Mouse (Mus musculus): ENCODE measurements around the gene Plch1.

Plch1 gene

GRCm38 (mm10) chr3:63899309-63899695 lies at the start of gene Plch1:
Gene Plch1, minus strand, starts transcription at chr3:63899472.
- DNase-seq (ENCODE audit: low read depth, low spot score) = no peak

GRCm38 (mm10) chr3:63941204-63941850 lies 42.1 kb upstream of the Plch1 start:
- no peak for DNase-seq (ENCODE audit: low read depth, low spot score)

- DNase-seq (ENCODE audit: low read depth, low spot score) = no peak
Observed at GRCm38 (mm10) chr3:63938928-63939327, 39.7 kb upstream of the Plch1 start.

- DNase-seq (ENCODE audit: low read depth, low spot score) = peak; percentile 92
Observed at GRCm38 (mm10) chr3:63928878-63929859, 29.9 kb upstream of the Plch1 start, which contains the start of gene E130311K13Rik. Gene E130311K13Rik, minus strand, starts transcription at chr3:63929472.

GRCm38 (mm10) chr3:63919634-63920033 lies 20.4 kb upstream of the Plch1 start:
- DNase-seq (ENCODE audit: low read depth, low spot score) = peak; percentile 45

- DNase-seq (ENCODE audit: low read depth, low spot score) = no peak
Observed at GRCm38 (mm10) chr3:63910301-63910700, 11.0 kb upstream of the Plch1 start.

GRCm38 (mm10) chr3:63905241-63905640 lies 6.0 kb upstream of the Plch1 start:
- no peak for DNase-seq (ENCODE audit: low read depth, low spot score)

- DNase-seq (ENCODE audit: low read depth, low spot score) = no peak
Observed at GRCm38 (mm10) chr3:63904157-63904556, 4.9 kb upstream of the Plch1 start.

- no peak for DNase-seq (ENCODE audit: low read depth, low spot score)
Observed at GRCm38 (mm10) chr3:63900021-63900571, 824 bp upstream of the Plch1 start.

- no peak for DNase-seq (ENCODE audit: low read depth, low spot score)
Observed at GRCm38 (mm10) chr3:63898581-63899308, 527 bp downstream of the Plch1 start.

- no peak for DNase-seq (ENCODE audit: low read depth, low spot score)
Observed at GRCm38 (mm10) chr3:63897177-63897576, 2.1 kb downstream of the Plch1 start.

GRCm38 (mm10) chr3:63896303-63896702 lies 3.0 kb downstream of the Plch1 start:
- no peak for DNase-seq (ENCODE audit: low read depth, low spot score)

- no peak for DNase-seq (ENCODE audit: low read depth, low spot score)
Observed at GRCm38 (mm10) chr3:63895786-63896185, 3.5 kb downstream of the Plch1 start.

GRCm38 (mm10) chr3:63893677-63894076 lies 5.6 kb downstream of the Plch1 start:
- DNase-seq (ENCODE audit: low read depth, low spot score) = no peak

GRCm38 (mm10) chr3:63892154-63892553 lies 7.1 kb downstream of the Plch1 start:
- no peak for DNase-seq (ENCODE audit: low read depth, low spot score)

GRCm38 (mm10) chr3:63881065-63881464 lies 18.2 kb downstream of the Plch1 start:
- DNase-seq (ENCODE audit: low read depth, low spot score) = peak; percentile 3

GRCm38 (mm10) chr3:63878995-63879666 lies 20.1 kb downstream of the Plch1 start:
- DNase-seq (ENCODE audit: low read depth, low spot score) = no peak

- no peak for DNase-seq (ENCODE audit: low read depth, low spot score)
Observed at GRCm38 (mm10) chr3:63872818-63873217, 26.5 kb downstream of the Plch1 start.

- no peak for DNase-seq (ENCODE audit: low read depth, low spot score)
Observed at GRCm38 (mm10) chr3:63871249-63871648, 28.0 kb downstream of the Plch1 start.

- peak; percentile 4 for DNase-seq (ENCODE audit: low read depth, low spot score)
Observed at GRCm38 (mm10) chr3:63868285-63868684, 31.0 kb downstream of the Plch1 start.

GRCm38 (mm10) chr3:63865069-63865468 lies 34.2 kb downstream of the Plch1 start:
- no peak for DNase-seq (ENCODE audit: low read depth, low spot score)

All from A20 (cell line).